ENCODE assay signal across 8 mouse cellular contexts in the genomic region with DNA sequence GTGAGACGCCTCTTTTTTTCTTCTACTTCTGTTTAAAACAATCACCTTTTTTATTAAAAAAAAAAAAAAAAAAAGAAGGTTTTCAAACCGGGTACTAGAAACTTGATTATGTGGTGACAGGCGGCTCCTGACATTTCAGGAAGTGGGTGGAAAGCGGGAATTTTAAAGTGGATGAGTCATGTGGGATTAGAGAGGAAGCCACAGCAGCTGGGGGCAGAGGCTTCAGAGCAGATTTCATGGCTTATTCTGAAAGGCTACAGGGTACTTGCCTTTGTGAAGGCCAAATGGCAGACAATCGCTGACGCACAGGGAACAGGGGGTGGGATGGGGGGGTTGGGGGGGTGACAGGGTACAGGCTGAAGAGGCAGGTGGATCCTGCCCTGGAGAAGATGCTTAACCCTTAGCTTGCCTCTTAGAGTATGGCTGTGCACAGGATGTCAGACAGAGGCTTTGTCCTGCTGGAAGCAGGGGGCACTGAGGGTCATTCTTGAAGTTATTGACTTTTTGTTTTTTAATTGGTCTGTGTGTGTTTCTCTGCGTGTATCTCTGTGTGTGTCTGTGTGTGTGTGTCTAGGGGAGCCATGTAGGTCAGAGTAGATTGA.
A peak's percentile ranks its signal among the peaks of the same experiment; 100 is the strongest.
DNase-seq lines count a peak whose midpoint lies in the region; ATAC-seq and TF ChIP-seq lines count a peak whose summit lies in the region.

No protein-coding gene starts in this region.

- peak; percentile 56 for ATAC-seq in limb, embryonic 14.5 days (ENCODE audit: low FRiP score, low read depth)
- ATAC-seq in activated CD4-positive, CD25-positive, alpha-beta regulatory T cell, adult 4 months = no peak

- no peaks in the 10 kb centered on the region for H3K27me3 ChIP-seq in limb, embryonic 14.5 days (ENCODE audit: control insufficient read depth, insufficient read depth, low read length)

- TF ChIP-seq POLR2A in limb, embryonic 14.5 days (IDR thresholded peaks at IDR 0.05; ENCODE audit: borderline replicate concordance, extremely low read depth, insufficient read depth, insufficient read length) = no peak

- H3K9ac ChIP-seq in limb, embryonic 14.5 days (ENCODE audit: low read depth, low read length, severe bottlenecking) = no peak overlapping the region

- no peak for DNase-seq in gastrocnemius, adult 2 months
- no peak for DNase-seq in gastrocnemius, postnatal 4 days (ENCODE audit: low spot score in 2 of 2)
- DNase-seq in layer of hippocampus, adult 2 months (ENCODE audit: low spot score in 2 of 2) = peak in 1 of 2 experiments; percentile 31
- no peak for DNase-seq in layer of hippocampus, postnatal 10 days (ENCODE audit: low spot score in 2 of 2)
- DNase-seq in NIH3T3 (ENCODE audit: low read depth) = peak; percentile 40
- DNase-seq in limb, embryonic 14.5 days (ENCODE audit: low spot score) = peak; percentile 53
- no peak for DNase-seq in urinary bladder, adult 2 months (ENCODE audit: low spot score)

- intact Hi-C loops in gastrocnemius, adult 2 months (cut with DNase I) = no loop called here

- no peaks in the 10 kb centered on the region for H3K36me3 ChIP-seq in limb, embryonic 14.5 days (ENCODE audit: control insufficient read depth, insufficient read depth, low read length)

- 42% methylated on average over 7 of the region's 7 CpGs for WGBS in limb, embryonic 14.5 days

- no peak for TF ChIP-seq CTCF in gastrocnemius, adult 2 months (IDR thresholded peaks at IDR 0.05)
- no peak for TF ChIP-seq CTCF in layer of hippocampus, adult 2 months (conservative IDR thresholded peaks at IDR 0.05)

- no peak overlapping the region for H3K4me2 ChIP-seq in limb, embryonic 14.5 days (replicated peaks; ENCODE audit: low read depth, low read length, severe bottlenecking)

- no peak overlapping the region for H3K27ac ChIP-seq in gastrocnemius, adult 2 months
- no peak overlapping the region for H3K27ac ChIP-seq in layer of hippocampus, adult 2 months
- no peak overlapping the region for H3K27ac ChIP-seq in limb, embryonic 14.5 days (replicated peaks; ENCODE audit: low read depth, low read length)

- H3K9me3 ChIP-seq in limb, embryonic 14.5 days (ENCODE audit: control insufficient read depth, low read length) = no peaks in the 10 kb centered on the region

- H3K4me1 ChIP-seq in limb, embryonic 14.5 days (ENCODE audit: control insufficient read depth, insufficient read depth, low read length) = peaks cover 6% of the 10 kb centered on the region; the same call in 1 of the 2 replicates

- H3K4me3 ChIP-seq in gastrocnemius, adult 2 months = peak overlapping the region; percentile 62
- H3K4me3 ChIP-seq in layer of hippocampus, adult 2 months = peak overlapping the region; percentile 13; the same call in 1 of the 2 replicates
- H3K4me3 ChIP-seq in limb, embryonic 14.5 days (replicated peaks; ENCODE audit: low read length) = no peak overlapping the region

Comparison
In these comparisons a context has a peak if more than half of its experiments do, and no peak if none do; other contexts are left out.
1. DNase-seq: peak in NIH3T3 (single experiment) and limb, embryonic 14.5 days (single experiment); none in gastrocnemius, adult 2 months (single experiment), gastrocnemius, postnatal 4 days (0 of 2), layer of hippocampus, postnatal 10 days (0 of 2) and urinary bladder, adult 2 months (single experiment).